Mouse (Mus musculus) E14TG2a.4 (cell line): ENCODE data around the gene Spata21.

Experiments used
- CTCF ChIP-seq: conservative IDR thresholded peaks from 2 replicates; pipeline ENCODE4 v1.5.1; 2014; ENCODE audit warnings: low read length
- NANOG ChIP-seq: IDR thresholded peaks from 2 replicates; pipeline ENCODE4 v1.6.1; 2014; ENCODE audit warnings: borderline replicate concordance, low read length, mixed read lengths
- POU5F1 ChIP-seq: IDR thresholded peaks from 2 replicates; pipeline ENCODE4 v1.6.1; 2014; ENCODE audit warnings: low read length, borderline replicate concordance

- TF ChIP-seq CTCF (no peak), NANOG (no peak), POU5F1 (no peak)
Measured at GRCm38 (mm10) chr4:141134751-141135530, 46.8 kb downstream of the Spata21 start.
